Mouse (Mus musculus): ENCODE results near the gene Rnf157.

Gene Rnf157

DNA sequence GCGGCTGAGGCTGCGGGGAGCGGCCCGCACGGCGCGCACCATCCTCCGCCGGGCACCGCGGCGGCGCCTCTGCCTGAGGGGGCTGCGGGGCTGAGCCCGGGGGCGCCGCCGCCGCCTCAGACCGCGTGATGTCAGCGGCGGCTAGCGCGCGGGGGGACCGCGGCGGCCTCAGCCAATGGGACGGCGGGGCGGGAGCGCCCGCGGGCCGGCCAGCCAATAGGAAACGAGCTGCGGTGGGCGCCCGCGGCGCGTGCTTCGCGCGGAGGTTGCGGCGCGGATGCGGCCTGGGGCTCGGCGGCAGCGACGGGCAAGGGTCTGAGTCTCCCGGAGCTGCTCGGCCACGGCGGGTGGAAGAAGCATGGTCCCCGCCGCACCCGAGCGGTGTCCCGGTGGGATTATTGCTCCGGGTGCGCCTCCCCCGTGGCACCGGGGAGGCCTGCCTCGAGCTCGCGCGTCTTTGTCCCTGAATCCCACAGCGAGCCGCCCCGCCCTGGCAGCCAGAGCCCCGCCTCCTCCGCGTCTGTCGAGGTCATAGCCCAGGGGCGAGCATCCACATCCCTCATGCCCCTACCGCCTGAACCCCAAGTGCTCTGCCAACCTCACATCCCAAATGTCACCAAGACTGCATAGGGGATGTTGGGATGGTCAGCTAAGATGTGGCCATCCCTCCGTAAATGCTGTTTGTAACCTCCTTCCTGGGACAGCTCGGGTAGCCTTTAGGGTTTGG is at the start of gene Rnf157:
TSS of gene Rnf157 (minus strand) at position 129 of the 727 bp plus-strand sequence.
- in situ Hi-C loops (cut with MboI; ENCODE audit: low pct_unique_long_range_greater_than_20kb in 1 of 2, low sequenced_read_pairs in 2 of 2, unreplicated experiment in 1 of 2): no loop called here

GRCm38 (mm10) chr11:116459786-116460185 is 47.0 kb upstream of the Rnf157 start:
- in situ Hi-C loops (cut with MboI; ENCODE audit: low pct_unique_long_range_greater_than_20kb in 1 of 2, low sequenced_read_pairs in 2 of 2, unreplicated experiment in 1 of 2): loop anchor here (5.0 to 10.0 kb wide), 3 partner anchors 142 to 237 kb away; no protein-coding TSS in a partner anchor

DNA sequence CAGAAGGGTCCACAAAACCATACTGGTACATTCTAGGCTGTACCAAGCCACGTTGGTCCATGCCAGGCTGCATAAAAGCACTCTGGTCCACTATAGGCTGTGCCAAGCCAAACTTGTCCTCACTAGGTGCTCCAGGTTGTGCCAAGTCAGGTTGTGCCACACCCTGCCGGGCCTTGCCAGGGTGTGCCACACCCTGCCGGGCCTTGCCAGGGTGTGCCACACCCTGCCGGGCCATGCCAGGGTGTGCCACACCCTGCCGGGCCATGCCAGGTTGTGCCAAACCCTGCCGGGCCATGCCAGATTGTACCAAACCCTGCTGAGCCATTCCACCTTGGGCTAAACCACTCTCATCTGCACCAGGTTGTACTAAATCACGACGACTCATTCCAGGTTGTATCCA is 43.4 kb upstream of the Rnf157 start:
- in situ Hi-C loops (cut with MboI; ENCODE audit: low pct_unique_long_range_greater_than_20kb in 1 of 2, low sequenced_read_pairs in 2 of 2, unreplicated experiment in 1 of 2): loop anchor here (5.0 to 10.0 kb wide), 3 partner anchors 139 to 234 kb away; no protein-coding TSS in a partner anchor

DNA sequence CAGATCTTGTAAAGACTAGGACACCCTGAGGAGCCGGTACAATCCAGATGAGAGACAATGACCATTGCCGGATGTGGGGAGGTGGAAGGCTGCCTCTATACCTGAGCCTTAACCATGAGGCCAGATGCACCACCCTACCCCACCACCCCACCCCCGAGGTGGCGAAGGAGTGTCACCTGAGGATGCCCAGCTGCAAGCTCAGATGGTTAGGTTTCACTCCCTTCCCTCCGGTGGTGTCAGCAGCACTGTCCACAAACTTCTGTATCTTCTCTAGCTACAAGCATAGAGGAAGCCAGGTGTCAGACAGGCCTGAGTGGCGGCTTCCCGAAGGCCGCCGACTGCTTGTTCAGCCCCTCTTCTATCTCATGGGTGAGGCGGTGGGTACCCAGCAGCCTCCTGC is 41.1 kb upstream of the Rnf157 start:
- in situ Hi-C loops (cut with MboI; ENCODE audit: low pct_unique_long_range_greater_than_20kb in 1 of 2, low sequenced_read_pairs in 2 of 2, unreplicated experiment in 1 of 2): loop anchor here in 1 of 2 experiments (10.0 kb wide), 1 partner anchor 229 kb away; no protein-coding TSS in a partner anchor

GRCm38 (mm10) chr11:116449341-116449740 is 36.5 kb upstream of the Rnf157 start:
- in situ Hi-C loops (cut with MboI; ENCODE audit: low pct_unique_long_range_greater_than_20kb in 1 of 2, low sequenced_read_pairs in 2 of 2, unreplicated experiment in 1 of 2): loop anchor here in 1 of 2 experiments (5.0 kb wide), 1 partner anchor 132 kb away; no protein-coding TSS in a partner anchor

DNA sequence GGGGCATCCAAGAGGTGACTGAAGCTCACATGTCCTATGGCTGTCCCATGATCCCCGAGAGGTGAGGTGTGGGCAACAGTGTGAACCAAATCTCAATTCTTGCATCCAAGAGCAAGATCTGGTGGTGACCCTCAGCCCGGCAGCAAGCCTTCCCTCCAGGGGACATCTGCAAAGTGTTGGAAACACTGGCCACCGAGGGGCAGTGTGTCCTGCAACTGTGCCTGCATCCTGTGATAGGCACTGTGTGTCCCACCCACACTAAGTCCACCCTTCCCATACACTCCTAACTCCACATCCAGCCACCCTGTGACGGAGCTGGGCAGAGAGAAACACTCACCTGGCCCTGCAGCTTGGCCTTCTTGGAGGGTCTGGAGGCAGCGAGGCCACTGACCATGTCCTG is 35.0 kb upstream of the Rnf157 start:
- in situ Hi-C loops (cut with MboI; ENCODE audit: low pct_unique_long_range_greater_than_20kb in 1 of 2, low sequenced_read_pairs in 2 of 2, unreplicated experiment in 1 of 2): loop anchor here in 1 of 2 experiments (5.0 kb wide), 1 partner anchor 131 kb away; no protein-coding TSS in a partner anchor

GRCm38 (mm10) chr11:116446308-116446887 is 33.6 kb upstream of the Rnf157 start:
- in situ Hi-C loops (cut with MboI; ENCODE audit: low pct_unique_long_range_greater_than_20kb in 1 of 2, low sequenced_read_pairs in 2 of 2, unreplicated experiment in 1 of 2): loop anchor here in 1 of 2 experiments (5.0 kb wide), 1 partner anchor 129 kb away; no protein-coding TSS in a partner anchor

DNA sequence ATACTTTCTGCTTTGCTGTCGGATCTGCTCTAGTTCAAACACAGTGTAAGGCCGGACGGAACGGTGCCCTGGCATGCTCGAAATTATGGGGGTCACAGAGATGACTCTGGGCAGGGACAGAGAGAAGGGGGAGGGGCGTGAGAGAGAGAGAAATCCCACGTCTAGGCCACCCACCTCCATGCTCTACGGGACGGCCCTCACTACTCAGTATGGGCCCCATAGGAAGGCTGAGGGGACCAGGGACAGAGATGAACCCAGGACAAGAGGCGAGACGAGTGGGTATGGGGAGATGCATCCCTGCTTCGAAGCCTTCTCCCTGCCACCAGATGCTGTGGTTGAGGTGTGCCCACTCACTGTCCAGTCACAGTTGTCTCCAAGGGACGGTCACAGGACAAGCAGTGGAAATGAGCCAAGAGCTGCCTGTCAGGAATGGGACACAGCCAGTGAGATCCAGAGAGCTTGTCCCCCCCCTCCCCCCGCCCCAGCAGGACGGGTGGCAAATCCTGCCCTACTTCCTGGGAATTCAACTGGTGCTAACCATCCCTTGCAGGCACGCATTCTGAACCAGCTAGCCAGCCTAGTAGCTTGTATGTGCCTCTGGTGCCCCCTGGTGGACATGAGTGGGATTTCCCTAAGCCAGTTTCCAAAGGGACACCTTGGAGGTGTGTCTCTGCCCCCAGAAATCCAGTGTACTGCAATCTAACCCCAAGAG is 32.9 kb upstream of the Rnf157 start:
- in situ Hi-C loops (cut with MboI; ENCODE audit: low pct_unique_long_range_greater_than_20kb in 1 of 2, low sequenced_read_pairs in 2 of 2, unreplicated experiment in 1 of 2): loop anchor here in 1 of 2 experiments (5.0 kb wide), 1 partner anchor 128 kb away; no protein-coding TSS in a partner anchor

- in situ Hi-C loops (cut with MboI; ENCODE audit: low pct_unique_long_range_greater_than_20kb in 1 of 2, low sequenced_read_pairs in 2 of 2, unreplicated experiment in 1 of 2): no loop called here
Observed at GRCm38 (mm10) chr11:116443935-116444334, 31.1 kb upstream of the Rnf157 start.

- in situ Hi-C loops (cut with MboI; ENCODE audit: low pct_unique_long_range_greater_than_20kb in 1 of 2, low sequenced_read_pairs in 2 of 2, unreplicated experiment in 1 of 2): no loop called here
Observed at GRCm38 (mm10) chr11:116443311-116443710, 30.5 kb upstream of the Rnf157 start.

DNA sequence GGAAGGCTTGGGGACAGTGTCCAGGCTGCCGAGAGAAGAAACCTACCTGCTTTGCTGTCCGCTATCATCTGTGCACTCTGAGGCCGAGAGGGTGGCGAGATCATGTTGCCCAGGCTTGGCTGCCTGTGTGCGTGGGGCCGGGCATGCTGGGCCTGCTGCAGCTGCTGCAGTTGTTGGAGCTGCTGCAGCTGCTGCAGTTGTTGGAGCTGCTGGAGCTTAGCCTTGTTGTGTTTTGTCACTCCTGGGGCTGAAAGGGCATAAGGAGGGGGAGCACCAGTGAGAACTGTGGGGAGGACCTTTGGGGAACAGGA is 30.0 kb upstream of the Rnf157 start:
- in situ Hi-C loops (cut with MboI; ENCODE audit: low pct_unique_long_range_greater_than_20kb in 1 of 2, low sequenced_read_pairs in 2 of 2, unreplicated experiment in 1 of 2): no loop called here

- in situ Hi-C loops (cut with MboI; ENCODE audit: low pct_unique_long_range_greater_than_20kb in 1 of 2, low sequenced_read_pairs in 2 of 2, unreplicated experiment in 1 of 2): no loop called here
Observed at GRCm38 (mm10) chr11:116442129-116442866, 29.5 kb upstream of the Rnf157 start.

- in situ Hi-C loops (cut with MboI; ENCODE audit: low pct_unique_long_range_greater_than_20kb in 1 of 2, low sequenced_read_pairs in 2 of 2, unreplicated experiment in 1 of 2): no loop called here
Observed at GRCm38 (mm10) chr11:116440408-116441068, 27.7 kb upstream of the Rnf157 start.

DNA sequence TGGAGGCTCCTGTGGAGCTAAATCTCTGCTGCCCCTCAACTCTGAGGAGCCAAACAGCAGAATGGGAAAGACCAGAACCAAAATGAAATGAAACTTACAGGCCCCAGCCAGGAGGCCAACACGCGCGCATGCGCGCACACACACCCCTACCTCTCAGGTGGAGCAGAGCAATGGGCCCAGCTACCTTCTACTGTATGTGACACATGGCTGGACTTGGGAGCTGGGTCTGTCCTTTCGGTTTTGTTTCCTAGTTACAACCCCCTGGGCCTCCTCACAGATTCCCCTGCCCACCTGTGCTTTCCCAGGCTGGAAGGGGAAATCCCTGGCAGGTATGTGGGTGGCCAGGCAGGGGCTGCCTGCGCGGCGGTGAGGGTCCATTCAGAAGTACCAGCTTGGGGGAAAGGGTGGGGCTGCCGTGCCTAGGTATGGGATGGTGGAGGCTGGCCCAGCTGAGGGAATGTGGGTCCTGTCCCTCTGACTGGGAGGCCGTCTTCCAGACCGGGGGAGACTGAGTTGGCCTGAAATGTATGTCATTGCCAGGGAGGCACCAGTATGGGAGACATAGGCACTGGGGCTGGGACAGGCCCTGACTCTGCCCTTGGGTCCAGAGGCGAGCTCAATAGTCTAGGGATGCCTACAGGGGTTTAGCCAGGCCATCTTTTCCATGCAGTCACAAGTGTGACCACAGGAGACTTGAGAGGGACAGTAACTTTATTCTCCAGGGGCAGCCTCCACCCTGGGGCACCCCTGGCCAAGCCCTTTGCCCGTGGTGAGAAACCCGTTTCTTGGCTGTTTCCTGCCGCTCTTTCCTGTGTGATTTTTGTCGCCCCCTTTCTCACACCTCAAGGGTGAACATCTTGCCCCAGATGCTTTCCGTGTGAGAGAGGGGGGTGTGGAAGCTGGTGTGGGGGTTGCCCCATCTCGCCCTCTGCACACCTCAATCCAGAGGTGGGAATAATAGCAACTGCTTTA is 26.7 kb upstream of the Rnf157 start:
- in situ Hi-C loops (cut with MboI; ENCODE audit: low pct_unique_long_range_greater_than_20kb in 1 of 2, low sequenced_read_pairs in 2 of 2, unreplicated experiment in 1 of 2): no loop called here

- in situ Hi-C loops (cut with MboI; ENCODE audit: low pct_unique_long_range_greater_than_20kb in 1 of 2, low sequenced_read_pairs in 2 of 2, unreplicated experiment in 1 of 2): no loop called here
Observed at GRCm38 (mm10) chr11:116437541-116437940, 24.7 kb upstream of the Rnf157 start.

- in situ Hi-C loops (cut with MboI; ENCODE audit: low pct_unique_long_range_greater_than_20kb in 1 of 2, low sequenced_read_pairs in 2 of 2, unreplicated experiment in 1 of 2): no loop called here
Observed at GRCm38 (mm10) chr11:116436725-116437331, 24.0 kb upstream of the Rnf157 start.
